Mouse (Mus musculus): ENCODE measurements at regions not wholly inside any gene's neighbourhood (a gene's known extent, or its start where the extent isn't known, plus 50 kb on each side); places are given as distances from the start of the nearest gene placed in this dataset.

DNA sequence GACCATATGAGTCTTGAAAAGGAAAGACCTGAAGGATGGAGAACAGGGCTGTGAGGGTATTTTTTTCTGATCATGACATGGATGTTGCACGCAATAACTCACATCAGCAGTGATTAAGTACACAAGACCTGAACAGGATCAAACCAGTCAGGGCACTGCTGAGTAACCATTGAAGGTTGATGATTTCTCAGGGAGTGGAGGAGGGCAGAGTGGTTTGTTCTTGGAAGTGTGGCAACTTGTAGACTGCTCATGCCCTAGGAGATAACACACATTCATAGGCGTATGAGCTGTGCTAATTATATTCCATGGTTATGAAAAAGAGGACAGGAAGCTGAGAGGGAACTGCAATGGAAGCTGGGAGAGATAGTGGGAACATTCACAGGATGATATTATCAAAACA is 88.8 kb upstream of the Gpc5 start:
- Histone ChIP-seq H3K4me3 (ENCODE audit: low read depth, low read length) (no peak overlapping the region), H3K9me3 (replicated peaks; ENCODE audit: control insufficient read depth, low read length) (no peaks in the 10 kb centered on the region), H3K4me1 (ENCODE audit: control insufficient read depth, insufficient read depth, low read length) (no peaks in the 10 kb centered on the region), H3K27ac (replicated peaks; ENCODE audit: low read depth, low read length) (no peak overlapping the region), H3K27me3 (ENCODE audit: control insufficient read depth, insufficient read depth, low read length) (no peaks in the 10 kb centered on the region), H3K9ac (replicated peaks; ENCODE audit: low read length) (no peak overlapping the region), H3K36me3 (replicated peaks; ENCODE audit: control insufficient read depth, insufficient read depth, low read depth, low read length) (no peaks in the 10 kb centered on the region), H3K4me2 (ENCODE audit: low read depth, low read length) (no peak overlapping the region)
- DNase-seq (ENCODE audit: low spot score) = no peak
- no peak for ATAC-seq (replicated peaks; ENCODE audit: insufficient number of reproducible peaks, low FRiP score, low TSS enrichment, low read depth)
- 99% methylated on average over 2 of the region's 2 CpGs for WGBS

GRCm38 (mm10) chr14:115004733-115005405 is 87.1 kb upstream of the Gpc5 start:
- no peak for ATAC-seq (replicated peaks; ENCODE audit: insufficient number of reproducible peaks, low FRiP score, low TSS enrichment, low read depth)
- H3K36me3 ChIP-seq (replicated peaks; ENCODE audit: control insufficient read depth, insufficient read depth, low read depth, low read length) = no peaks in the 10 kb centered on the region
- WGBS = 69% methylated on average over 6 of the region's 6 CpGs

DNA sequence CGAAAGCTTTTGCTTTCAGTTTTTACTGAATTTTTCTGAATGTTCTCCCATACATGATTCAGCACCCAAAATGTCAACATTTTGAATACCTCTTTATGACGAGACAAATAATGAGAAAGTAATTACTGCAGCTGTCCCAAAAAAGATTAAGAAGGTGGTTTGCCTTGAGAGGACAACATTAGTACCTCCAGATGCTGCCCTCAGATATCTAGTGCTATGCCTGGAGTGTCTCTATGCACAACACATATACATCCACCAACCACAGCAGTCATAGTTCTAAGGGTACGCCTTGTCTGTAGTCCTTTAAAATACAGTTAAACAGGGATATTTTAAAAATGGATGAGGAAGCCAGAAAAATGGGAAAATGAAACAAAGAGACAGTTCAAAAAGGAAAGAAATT is 81.1 kb upstream of the Gpc5 start:
- no peaks in the 10 kb centered on the region for H3K27me3 ChIP-seq (ENCODE audit: control insufficient read depth, insufficient read depth, low read length)
- H3K27ac ChIP-seq (replicated peaks; ENCODE audit: low read depth, low read length) = no peak overlapping the region
- H3K4me1 ChIP-seq (ENCODE audit: control insufficient read depth, insufficient read depth, low read length) = no peaks in the 10 kb centered on the region
- no peak overlapping the region for H3K4me3 ChIP-seq (ENCODE audit: low read depth, low read length)
- H3K9me3 ChIP-seq (replicated peaks; ENCODE audit: control insufficient read depth, low read length) = no peaks in the 10 kb centered on the region
- H3K36me3 ChIP-seq (replicated peaks; ENCODE audit: control insufficient read depth, insufficient read depth, low read depth, low read length) = no peaks in the 10 kb centered on the region
- WGBS = 80% methylated on average over 3 of the region's 3 CpGs
- no peak overlapping the region for H3K9ac ChIP-seq (replicated peaks; ENCODE audit: low read length)
- H3K4me2 ChIP-seq (ENCODE audit: low read depth, low read length) = no peak overlapping the region
- ATAC-seq (replicated peaks; ENCODE audit: insufficient number of reproducible peaks, low FRiP score, low TSS enrichment, low read depth) = no peak
- no peak for DNase-seq (ENCODE audit: low spot score)

More at GRCm38 (mm10) chr14:115004733-115005405, 87.1 kb upstream of the Gpc5 start:
- Histone ChIP-seq H3K27me3 (ENCODE audit: control insufficient read depth, insufficient read depth, low read length) (no peaks in the 10 kb centered on the region), H3K4me2 (ENCODE audit: low read depth, low read length) (no peak overlapping the region), H3K4me3 (ENCODE audit: low read depth, low read length) (no peak overlapping the region), H3K27ac (replicated peaks; ENCODE audit: low read depth, low read length) (no peak overlapping the region), H3K9ac (replicated peaks; ENCODE audit: low read length) (no peak overlapping the region), H3K9me3 (replicated peaks; ENCODE audit: control insufficient read depth, low read length) (no peaks in the 10 kb centered on the region), H3K4me1 (ENCODE audit: control insufficient read depth, insufficient read depth, low read length) (no peaks in the 10 kb centered on the region)
- DNase-seq (ENCODE audit: low spot score) = peak; percentile 6

DNA sequence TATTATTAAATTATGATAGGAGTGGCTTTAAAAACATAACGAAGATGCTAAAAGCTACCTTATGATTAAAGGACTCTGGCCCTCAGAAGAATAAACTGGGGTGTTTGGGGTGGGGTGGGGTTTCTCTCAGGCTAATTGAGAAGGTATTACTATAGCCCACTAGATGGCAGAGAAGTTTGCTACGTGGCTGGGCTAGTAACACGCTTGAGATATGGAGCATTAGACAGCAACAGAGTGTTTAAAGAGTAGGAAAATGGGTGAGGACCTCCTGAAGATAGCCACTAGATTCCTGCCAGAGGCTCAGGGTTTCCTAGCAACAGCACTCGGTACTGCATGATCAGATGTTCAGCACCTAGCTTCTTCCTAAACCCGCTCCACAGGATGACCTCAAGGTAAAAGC is 76.7 kb upstream of the Gpc5 start:
- Histone ChIP-seq H3K27me3 (ENCODE audit: control insufficient read depth, insufficient read depth, low read length) (no peaks in the 10 kb centered on the region), H3K4me2 (ENCODE audit: low read depth, low read length) (no peak overlapping the region), H3K27ac (replicated peaks; ENCODE audit: low read depth, low read length) (no peak overlapping the region), H3K9me3 (replicated peaks; ENCODE audit: control insufficient read depth, low read length) (no peaks in the 10 kb centered on the region), H3K4me1 (ENCODE audit: control insufficient read depth, insufficient read depth, low read length) (no peaks in the 10 kb centered on the region), H3K9ac (replicated peaks; ENCODE audit: low read length) (no peak overlapping the region), H3K36me3 (replicated peaks; ENCODE audit: control insufficient read depth, insufficient read depth, low read depth, low read length) (no peaks in the 10 kb centered on the region), H3K4me3 (ENCODE audit: low read depth, low read length) (no peak overlapping the region)
- DNase-seq (ENCODE audit: low spot score) = no peak
- WGBS = 44% methylated on average over 5 of the region's 5 CpGs
- no peak for ATAC-seq (replicated peaks; ENCODE audit: insufficient number of reproducible peaks, low FRiP score, low TSS enrichment, low read depth)

- no peaks in the 10 kb centered on the region for H3K4me1 ChIP-seq (ENCODE audit: control insufficient read depth, insufficient read depth, low read length)
- H3K27me3 ChIP-seq (ENCODE audit: control insufficient read depth, insufficient read depth, low read length) = no peaks in the 10 kb centered on the region
- peak overlapping the region; percentile 32 for H3K4me2 ChIP-seq (ENCODE audit: low read depth, low read length)
- H3K9ac ChIP-seq (replicated peaks; ENCODE audit: low read length) = no peak overlapping the region
- no peak overlapping the region for H3K27ac ChIP-seq (replicated peaks; ENCODE audit: low read depth, low read length)
- no peaks in the 10 kb centered on the region for H3K36me3 ChIP-seq (replicated peaks; ENCODE audit: control insufficient read depth, insufficient read depth, low read depth, low read length)
- DNase-seq (ENCODE audit: low spot score) = peak; percentile 81
- no peaks in the 10 kb centered on the region for H3K9me3 ChIP-seq (replicated peaks; ENCODE audit: control insufficient read depth, low read length)
- 0 out of 2 replicates have a peak overlapping the region, but pooled peaks have one; percentile 7 for H3K4me3 ChIP-seq (ENCODE audit: low read depth, low read length)
- 26% methylated on average over 22 of the region's 22 CpGs for WGBS
- ATAC-seq (replicated peaks; ENCODE audit: insufficient number of reproducible peaks, low FRiP score, low TSS enrichment, low read depth) = no peak
Observed at GRCm38 (mm10) chr14:115017410-115018153, 74.4 kb upstream of the Gpc5 start.

DNA sequence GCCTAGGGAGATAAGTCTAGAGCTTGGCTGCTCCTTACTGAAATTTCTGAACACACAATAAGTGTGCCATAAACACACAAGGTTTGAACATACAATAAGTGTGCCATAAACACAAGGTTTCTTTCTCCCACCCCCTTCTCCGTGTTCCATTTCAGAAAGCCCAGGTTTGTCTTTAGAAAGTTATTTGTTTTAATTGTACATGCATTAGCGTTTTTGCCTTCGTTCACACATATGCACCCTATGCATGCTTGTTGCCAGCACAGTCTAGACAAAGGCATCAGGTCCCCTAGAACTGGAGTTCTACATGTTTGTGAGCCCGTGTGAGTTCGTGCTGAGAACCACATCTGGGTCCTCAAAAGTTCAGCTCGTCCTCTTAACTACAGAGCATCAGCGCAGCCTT is 64.0 kb upstream of the Gpc5 start:
- 84% methylated on average over 7 of the region's 7 CpGs for WGBS
- Histone ChIP-seq H3K4me1 (ENCODE audit: control insufficient read depth, insufficient read depth, low read length) (no peaks in the 10 kb centered on the region), H3K36me3 (replicated peaks; ENCODE audit: control insufficient read depth, insufficient read depth, low read depth, low read length) (no peaks in the 10 kb centered on the region), H3K27me3 (ENCODE audit: control insufficient read depth, insufficient read depth, low read length) (no peaks in the 10 kb centered on the region), H3K4me2 (ENCODE audit: low read depth, low read length) (no peak overlapping the region), H3K9me3 (replicated peaks; ENCODE audit: control insufficient read depth, low read length) (no peaks in the 10 kb centered on the region), H3K4me3 (ENCODE audit: low read depth, low read length) (no peak overlapping the region), H3K9ac (replicated peaks; ENCODE audit: low read length) (no peak overlapping the region), H3K27ac (replicated peaks; ENCODE audit: low read depth, low read length) (no peak overlapping the region)
- no peak for DNase-seq (ENCODE audit: low spot score)
- no peak for ATAC-seq (replicated peaks; ENCODE audit: insufficient number of reproducible peaks, low FRiP score, low TSS enrichment, low read depth)

GRCm38 (mm10) chr14:115031734-115032133 is 60.3 kb upstream of the Gpc5 start:
- H3K4me1 ChIP-seq (ENCODE audit: control insufficient read depth, insufficient read depth, low read length) = no peaks in the 10 kb centered on the region
- H3K4me2 ChIP-seq (ENCODE audit: low read depth, low read length) = no peak overlapping the region
- no peak for DNase-seq (ENCODE audit: low spot score)
- H3K36me3 ChIP-seq (replicated peaks; ENCODE audit: control insufficient read depth, insufficient read depth, low read depth, low read length) = no peaks in the 10 kb centered on the region
- ATAC-seq (replicated peaks; ENCODE audit: insufficient number of reproducible peaks, low FRiP score, low TSS enrichment, low read depth) = no peak
- no peaks in the 10 kb centered on the region for H3K27me3 ChIP-seq (ENCODE audit: control insufficient read depth, insufficient read depth, low read length)
- no peak overlapping the region for H3K4me3 ChIP-seq (ENCODE audit: low read depth, low read length)
- WGBS = 57% methylated on average over 4 of the region's 4 CpGs
- H3K27ac ChIP-seq (replicated peaks; ENCODE audit: low read depth, low read length) = no peak overlapping the region
- H3K9ac ChIP-seq (replicated peaks; ENCODE audit: low read length) = no peak overlapping the region
- no peaks in the 10 kb centered on the region for H3K9me3 ChIP-seq (replicated peaks; ENCODE audit: control insufficient read depth, low read length)

- 90% methylated on average over 5 of the region's 5 CpGs for WGBS
- no peaks in the 10 kb centered on the region for H3K9me3 ChIP-seq (replicated peaks; ENCODE audit: control insufficient read depth, low read length)
- no peaks in the 10 kb centered on the region for H3K4me1 ChIP-seq (ENCODE audit: control insufficient read depth, insufficient read depth, low read length)
- no peak overlapping the region for H3K4me2 ChIP-seq (ENCODE audit: low read depth, low read length)
- H3K9ac ChIP-seq (replicated peaks; ENCODE audit: low read length) = no peak overlapping the region
- H3K27me3 ChIP-seq (ENCODE audit: control insufficient read depth, insufficient read depth, low read length) = no peaks in the 10 kb centered on the region
- H3K27ac ChIP-seq (replicated peaks; ENCODE audit: low read depth, low read length) = no peak overlapping the region
- no peak overlapping the region for H3K4me3 ChIP-seq (ENCODE audit: low read depth, low read length)
- DNase-seq (ENCODE audit: low spot score) (no peak), ATAC-seq (replicated peaks; ENCODE audit: insufficient number of reproducible peaks, low FRiP score, low TSS enrichment, low read depth) (no peak)
- no peaks in the 10 kb centered on the region for H3K36me3 ChIP-seq (replicated peaks; ENCODE audit: control insufficient read depth, insufficient read depth, low read depth, low read length)
Observed at GRCm38 (mm10) chr14:115033375-115033969, 58.5 kb upstream of the Gpc5 start.

Data from embryonic facial prominence, embryonic 11.5 days (tissue).